Mouse (Mus musculus): ENCODE measurements at regions not wholly inside any gene's neighbourhood (a gene's known extent, or its start where the extent isn't known, plus 50 kb on each side); places are given as distances from the start of the nearest gene placed in this dataset.

GRCm38 (mm10) chr4:142292334-142292733 lies 53.1 kb upstream of the Kazn start:
- intact Hi-C loops (cut with DNase I), result no loop called here
- no peak for DNase-seq (ENCODE audit: low spot score)

DNA sequence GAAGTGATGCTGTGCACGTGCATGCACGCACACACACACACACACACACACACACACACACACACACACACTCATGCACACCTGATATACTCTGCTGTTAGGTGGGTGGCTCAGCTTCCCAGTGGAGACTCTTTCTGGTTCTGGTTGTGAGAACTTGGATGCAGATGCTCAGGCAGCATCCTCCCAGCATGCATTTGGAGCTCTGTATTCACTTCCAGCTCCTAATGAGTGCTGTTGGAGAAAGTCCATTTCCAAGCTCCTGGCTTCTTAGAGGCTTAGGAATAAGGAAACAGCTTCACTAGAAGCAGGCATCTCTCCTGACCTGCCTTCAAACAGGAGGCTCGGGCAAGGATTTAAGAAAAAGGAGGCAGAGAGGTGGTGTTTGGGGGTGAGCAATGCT lies 52.2 kb upstream of the Kazn start:
- no peak for DNase-seq (ENCODE audit: low spot score)
- intact Hi-C loops (cut with DNase I), result no loop called here

All from heart, postnatal 25 days (tissue).